Mouse (Mus musculus) embryonic fibroblast, embryonic 13.5 days (primary cell): ENCODE results near the gene Atrnl1.

Source experiments
- CTCF ChIP-seq: IDR thresholded peaks from 2 replicates; pipeline ENCODE4 v1.5.1; 2011; ENCODE audit warnings: mild to moderate bottlenecking, control low read depth, low read length, moderate library complexity, borderline replicate concordance; ENCODE audit not compliant: insufficient read depth
- POLR2A ChIP-seq: IDR thresholded peaks from 2 replicates; pipeline ENCODE4 v1.6.1; 2011; ENCODE audit warnings: low read depth, mild to moderate bottlenecking, control low read depth, low read length, moderate library complexity

DNA sequence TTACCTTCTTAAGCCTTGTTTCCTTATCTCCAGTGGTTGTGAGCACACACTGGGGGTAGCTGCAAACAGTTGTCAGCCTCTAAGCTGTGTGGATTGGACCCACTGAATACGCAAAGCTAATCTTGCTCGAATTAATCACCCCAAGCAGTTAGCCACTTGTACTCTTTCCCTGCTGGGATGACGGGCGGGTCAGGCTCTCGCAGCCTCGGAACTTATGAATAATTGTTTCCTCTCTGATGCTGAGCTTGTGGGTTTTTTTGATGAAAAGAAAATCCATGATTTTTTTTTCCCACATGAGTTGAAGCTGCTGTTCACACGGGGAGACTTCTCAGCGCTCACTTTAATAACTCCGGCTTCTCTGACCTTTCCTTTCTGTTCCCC lies 554.8 kb downstream of the Atrnl1 start:
- TF ChIP-seq POLR2A (no peak), CTCF (no peak)
